Mouse (Mus musculus) myocyte (in vitro differentiated cells): ENCODE results near the gene Nxn. TPM values are rescaled to one million over a fixed set of nuclear protein-coding genes. Genes with fewer than 3 reads are reported as not detected.
"Not testable (repeated sequence)": the region's sequence is repeated elsewhere in the genome, so short reads cannot be mapped to it uniquely, and the experiment has no call there.

Source experiments
- H3K27me3 ChIP-seq: one replicate; pipeline ENCODE4 v1.6.1; 2011; ENCODE audit not compliant: control insufficient read depth, insufficient read depth, insufficient read length
- H3K36me3 ChIP-seq: one replicate; pipeline ENCODE4 v1.6.1; 2011; ENCODE audit not compliant: control insufficient read depth, insufficient read depth
- H3K4me2 ChIP-seq: one replicate; pipeline ENCODE4 v1.6.1; 2011; ENCODE audit warnings: low read depth, control low read depth
- H3K4me3 ChIP-seq: one replicate; pipeline ENCODE4 v1.5.1; 2011; ENCODE audit warnings: mild to moderate bottlenecking, control low read depth, moderate library complexity
- H3K79me2 ChIP-seq: one replicate; pipeline ENCODE4 v1.6.1; 2011; ENCODE audit not compliant: control insufficient read depth, insufficient read depth
- H3ac ChIP-seq: one replicate; pipeline ENCODE4 v1.6.1; 2011; ENCODE audit not compliant: control insufficient read depth, insufficient read length
- CEBPB ChIP-seq: IDR thresholded peaks from 2 replicates; pipeline ENCODE4 v1.6.1; 2011; ENCODE audit warnings: mild to moderate bottlenecking, moderate library complexity; ENCODE audit not compliant: poor library complexity, insufficient read depth, severe bottlenecking
- E2F4 ChIP-seq: IDR thresholded peaks from one replicate; pipeline ENCODE4 v1.6.1; 2011; ENCODE audit warnings: mild to moderate bottlenecking, control low read depth, moderate library complexity; ENCODE audit not compliant: insufficient read depth
- MAX ChIP-seq: IDR thresholded peaks from one replicate; pipeline ENCODE4 v1.6.1; 2011; ENCODE audit warnings: low read depth, mild to moderate bottlenecking, control low read depth
- MYOD1 ChIP-seq, 3 experiments: IDR thresholded peaks; one replicate each; pipeline ENCODE4 v1.6.1; 2011; ENCODE audit warnings: control low read depth in 2 of 3, low read depth in 2 of 3, mild to moderate bottlenecking in 2 of 3, moderate library complexity in 1 of 3; ENCODE audit not compliant: insufficient read length in 2 of 3, control insufficient read depth in 1 of 3
- MYOG ChIP-seq, 3 experiments: IDR thresholded peaks; one replicate each; pipeline ENCODE4 v1.6.1; 2011; ENCODE audit warnings: control low read depth in 2 of 3, low read depth in 2 of 3, mild to moderate bottlenecking in 2 of 3; ENCODE audit not compliant: insufficient read length in 2 of 3, control insufficient read depth in 1 of 3, insufficient read depth in 1 of 3
- POLR2A ChIP-seq: IDR thresholded peaks from one replicate; pipeline ENCODE4 v1.6.1; 2011; ENCODE audit warnings: low read depth, mild to moderate bottlenecking, control low read depth, moderate library complexity; ENCODE audit not compliant: insufficient read length
- POLR2AphosphoS2 ChIP-seq: IDR thresholded peaks from one replicate; pipeline ENCODE4 v1.6.1; 2011; ENCODE audit warnings: low read depth, control low read depth; ENCODE audit not compliant: insufficient read length
- REST ChIP-seq: IDR thresholded peaks from one replicate; pipeline ENCODE4 v1.6.1; 2011; ENCODE audit warnings: mild to moderate bottlenecking, control low read depth, moderate library complexity; ENCODE audit not compliant: insufficient read depth, insufficient read length
- SRF ChIP-seq: IDR thresholded peaks from one replicate; pipeline ENCODE4 v1.6.1; 2011; ENCODE audit warnings: low read depth; ENCODE audit not compliant: control insufficient read depth, insufficient read length
- TCF12 ChIP-seq: IDR thresholded peaks from one replicate; pipeline ENCODE4 v1.6.1; 2011; ENCODE audit warnings: mild to moderate bottlenecking, control low read depth; ENCODE audit not compliant: poor library complexity, insufficient read depth, severe bottlenecking
- TCF3 ChIP-seq: IDR thresholded peaks from one replicate; pipeline ENCODE4 v1.6.1; 2011; ENCODE audit warnings: low read depth, control low read depth; ENCODE audit not compliant: insufficient read length
- USF1 ChIP-seq: IDR thresholded peaks from one replicate; pipeline ENCODE4 v1.6.1; 2011; ENCODE audit warnings: low read depth, mild to moderate bottlenecking, control low read depth, moderate library complexity
- polyA plus RNA-seq: library from polyadenylated mRNA; unstranded; fragments of >200 nt; fragmentation: generic; extraction: Trizol; gene quantifications from one replicate; pipeline ENCODE4 v1.2.1, GENCODE M21; 2012; ENCODE audit warnings: missing spikeins

The Nxn gene
- polyA plus RNA-seq, 1 experiment: 76.8 TPM

DNA sequence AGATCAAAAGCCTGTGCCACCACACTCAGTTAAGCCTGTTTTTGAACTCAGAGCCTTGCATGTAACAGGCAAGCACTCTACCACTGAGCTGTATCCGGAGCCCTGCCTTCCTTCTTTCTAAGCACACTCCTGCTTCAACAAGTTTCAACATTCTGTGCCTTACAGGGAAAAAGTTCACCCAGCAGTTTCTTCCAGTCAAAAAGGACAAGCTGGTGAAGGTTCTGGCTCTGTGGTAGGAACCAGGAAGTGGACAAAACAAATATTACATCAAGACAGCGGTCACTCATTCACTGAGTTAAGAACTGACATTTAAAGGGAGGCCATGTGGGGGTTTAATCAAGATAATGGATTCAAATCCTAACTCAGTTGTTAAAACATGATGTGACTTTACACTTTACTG lies 183.9 kb downstream of the Nxn start:
- Histone ChIP-seq H3K4me3 (no peak overlapping the region), H3ac (no peak overlapping the region), H3K4me2 (no peak overlapping the region), H3K79me2 (peaks cover 12% of the 10 kb centered on the region), H3K27me3 (no peaks in the 10 kb centered on the region), H3K36me3 (peaks cover 5% of the 10 kb centered on the region)
- TF ChIP-seq MYOD1 (IDR thresholded peaks at IDR 0.05; ENCODE audit: control insufficient read depth in 1 of 3, insufficient read length in 2 of 3, low read depth in 2 of 3): no peak
- TF ChIP-seq POLR2A: no peak
- TF ChIP-seq E2F4: no peak
- TF ChIP-seq CEBPB: no peak
- TF ChIP-seq MAX: no peak
- no peak for TF ChIP-seq USF1
- TF ChIP-seq TCF3: no peak
- no peak for TF ChIP-seq MYOG (IDR thresholded peaks at IDR 0.05; ENCODE audit: control insufficient read depth in 1 of 3, insufficient read depth in 1 of 3, insufficient read length in 2 of 3, low read depth in 2 of 3)
- TF ChIP-seq POLR2AphosphoS2: no peak
- no peak for TF ChIP-seq SRF
- TF ChIP-seq REST: no peak
- no peak for TF ChIP-seq TCF12

DNA sequence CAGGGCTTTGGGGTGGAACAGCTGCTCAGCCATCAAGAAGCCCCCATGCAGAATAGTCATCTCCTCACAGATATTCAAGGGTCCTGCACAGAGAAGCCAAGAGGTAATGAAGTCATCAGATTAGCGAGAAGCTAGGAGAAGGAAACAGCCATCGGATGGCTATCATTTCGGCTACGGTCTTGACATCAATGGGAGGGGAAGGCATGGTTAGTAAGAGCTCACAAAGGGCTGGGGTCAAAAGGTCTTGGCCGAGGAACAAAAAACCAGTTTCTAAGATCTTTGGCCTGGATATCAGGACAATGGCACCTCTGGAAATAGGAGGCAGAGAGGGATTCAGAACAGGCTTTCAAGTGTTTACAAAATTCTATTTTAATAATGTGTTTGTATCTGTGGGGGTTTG lies 185.1 kb downstream of the Nxn start:
- Histone ChIP-seq H3K4me2 (no peak overlapping the region), H3K36me3 (peaks cover 5% of the 10 kb centered on the region), H3K27me3 (no peaks in the 10 kb centered on the region), H3K79me2 (peaks cover 12% of the 10 kb centered on the region), H3ac (no peak overlapping the region), H3K4me3 (no peak overlapping the region)
- TF ChIP-seq MYOG (IDR thresholded peaks at IDR 0.05; ENCODE audit: control insufficient read depth in 1 of 3, insufficient read depth in 1 of 3, insufficient read length in 2 of 3, low read depth in 2 of 3) (no peak), MYOD1 (IDR thresholded peaks at IDR 0.05; ENCODE audit: control insufficient read depth in 1 of 3, insufficient read length in 2 of 3, low read depth in 2 of 3) (no peak), USF1 (no peak), TCF12 (no peak), E2F4 (no peak), POLR2A (no peak), SRF (no peak), TCF3 (no peak), POLR2AphosphoS2 (no peak), CEBPB (no peak), REST (no peak), MAX (no peak)

DNA sequence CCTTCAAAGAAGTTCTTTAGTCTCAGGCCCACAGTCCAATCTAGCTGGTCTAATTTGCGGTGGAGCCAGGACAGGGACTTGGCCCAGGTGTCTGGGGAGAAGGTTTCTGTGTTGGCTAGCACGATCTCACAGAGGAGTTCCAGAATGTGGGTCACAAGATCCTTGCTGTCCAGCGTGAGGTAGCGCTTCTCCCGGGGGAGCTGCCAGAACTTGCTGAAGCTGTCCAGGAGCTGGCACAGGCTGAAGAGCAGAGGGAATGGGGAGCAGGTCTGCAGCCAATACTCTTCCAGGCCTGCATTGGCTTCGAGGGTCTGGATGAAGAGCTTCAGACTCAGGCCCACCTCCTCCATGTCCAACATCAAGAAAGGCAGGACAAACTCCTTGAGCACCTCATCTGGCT lies 187.3 kb downstream of the Nxn start:
- not testable (repeated sequence) for H3K27me3 ChIP-seq, H3K36me3 ChIP-seq, H3K4me3 ChIP-seq

DNA sequence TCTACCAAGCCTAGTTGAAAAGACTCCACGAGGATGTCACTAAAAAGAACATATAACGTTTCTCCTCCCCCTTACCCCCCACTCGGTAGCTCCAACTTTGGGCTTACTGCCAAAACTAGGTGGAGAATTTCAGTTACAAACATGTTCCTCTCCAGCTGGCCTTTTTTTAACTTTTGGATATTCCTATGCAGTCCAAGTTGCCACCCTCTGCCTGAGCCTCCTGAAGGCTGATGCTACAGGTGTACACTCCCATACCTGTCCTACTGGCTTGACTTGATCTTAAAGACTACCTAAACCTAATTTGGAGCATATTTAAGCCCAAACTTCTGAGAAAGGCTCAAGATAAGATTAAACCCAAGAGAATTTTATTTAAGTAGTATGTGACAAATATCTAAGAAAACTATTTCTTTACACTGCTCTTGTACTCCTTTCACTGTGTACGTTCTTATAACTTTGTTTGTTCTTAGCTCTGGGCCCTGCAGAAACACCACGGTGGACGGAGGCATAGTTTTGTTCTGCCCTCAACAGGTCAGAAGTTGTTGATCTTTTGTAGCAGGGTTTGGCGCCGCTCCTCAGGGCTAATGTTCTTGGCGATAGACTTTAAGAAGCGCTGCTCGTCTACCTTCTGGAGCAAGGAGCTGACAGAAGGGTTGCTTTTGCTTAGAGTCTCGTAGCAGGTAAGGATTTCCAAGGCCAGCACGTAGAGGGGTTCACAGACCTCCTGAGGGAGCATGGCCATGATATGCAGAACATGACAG lies 188.5 kb downstream of the Nxn start:
- H3K4me3 ChIP-seq: no peak overlapping the region
- H3K27me3 ChIP-seq: no peaks in the 10 kb centered on the region
- H3K4me2 ChIP-seq: no peak overlapping the region
- H3K36me3 ChIP-seq: peaks cover 5% of the 10 kb centered on the region
- H3ac ChIP-seq: no peak overlapping the region
- no peak for TF ChIP-seq POLR2A
- TF ChIP-seq USF1: no peak
- no peak for TF ChIP-seq REST
- no peak for TF ChIP-seq TCF3
- H3K79me2 ChIP-seq: no peaks in the 10 kb centered on the region

More for the DNA sequence above, 187.3 kb downstream of the Nxn start:
- H3K4me2 ChIP-seq, H3K79me2 ChIP-seq, H3ac ChIP-seq: not testable (repeated sequence)

Other genes with a start within 250 kb of the Nxn start
- 41.2 TPM for gene Vps53, start 219.5 kb downstream of the Nxn start, polyA plus RNA-seq
- 10.0 TPM for gene Fam57a, start 219.5 kb downstream of the Nxn start, polyA plus RNA-seq
- 0.86 TPM for gene Dbil5, start 181.5 kb downstream of the Nxn start, polyA plus RNA-seq
- 10.7 TPM for gene Gemin4, start 181.5 kb downstream of the Nxn start, polyA plus RNA-seq
- gene Mrm3, start 155.4 kb downstream of the Nxn start, polyA plus RNA-seq: 17.8 TPM
- gene Glod4, start 155.4 kb downstream of the Nxn start, polyA plus RNA-seq: 55.2 TPM
- 101 TPM for gene Timm22, start 7.8 kb upstream of the Nxn start, polyA plus RNA-seq
- gene Abr, start 223.2 kb upstream of the Nxn start, polyA plus RNA-seq: 81.3 TPM